Mouse (Mus musculus) erythroblast, adult 5-6 weeks (primary cell): Measurements from ENCODE around the gene Gm42420. TPM values are rescaled to one million over a fixed set of nuclear protein-coding genes. Genes with fewer than 3 reads are reported as not detected.

ENCODE experiments used
- ATAC-seq: replicated peaks from 2 replicates; pipeline ENCODE4 v1.8.0; 2016; ENCODE audit warnings: moderate number of reproducible peaks, mild to moderate bottlenecking, moderate TSS enrichment, inconsistent platforms; ENCODE audit not compliant: poor library complexity, low FRiP score, severe bottlenecking
- total RNA-seq, 2 experiments: library from RNA; stranded (forward) in 1 of 2; stranded (reverse) in 1 of 2; fragments of 150-400 nt in 1 of 2; fragments of 200-764, 138-1000 nt in 1 of 2; gene quantifications; 2 replicates each; pipeline versions ENCODE4 v1.2.3 to v1.2.4; 2015 to 2017; ENCODE audit warnings: low replicate concordance in 2 of 2

The Gm42420 gene
- total RNA-seq, 2 experiments from 2014 or later, result 5.2 TPM; not detected in 1

GRCm38 (mm10) chr6:39567528-39567927 lies 18.0 kb upstream of the Gm42420 start:
- ATAC-seq, result peak; percentile 60; the same call in 1 of the 2 replicates

GRCm38 (mm10) chr6:39570426-39570825 lies 15.1 kb upstream of the Gm42420 start:
- ATAC-seq, result no peak

- ATAC-seq, result peak; percentile 88
Measured at GRCm38 (mm10) chr6:39573791-39574554, 11.6 kb upstream of the Gm42420 start, which contains the start of gene Adck2. Adck2 (plus strand) TSS chr6:39573873.

GRCm38 (mm10) chr6:39574555-39574869 lies 11.0 kb upstream of the Gm42420 start:
- peak; percentile 20; the same call in 1 of the 2 replicates for ATAC-seq

GRCm38 (mm10) chr6:39574951-39575350 lies 10.6 kb upstream of the Gm42420 start:
- no peak for ATAC-seq

- ATAC-seq, result no peak
Measured at GRCm38 (mm10) chr6:39579552-39579951, 6.0 kb upstream of the Gm42420 start.

GRCm38 (mm10) chr6:39580558-39580957 lies 5.0 kb upstream of the Gm42420 start:
- ATAC-seq, result no peak

GRCm38 (mm10) chr6:39581087-39581784 lies 4.3 kb upstream of the Gm42420 start:
- ATAC-seq, result no peak; the same call in 1 of the 2 replicates

GRCm38 (mm10) chr6:39591481-39591880 lies 5.9 kb downstream of the Gm42420 start:
- ATAC-seq, result no peak

GRCm38 (mm10) chr6:39592401-39593214 lies 7.1 kb downstream of the Gm42420 start, which contains the start of gene Ndufb2:
Ndufb2 (plus strand) TSS chr6:39592574.
- ATAC-seq, result peak; percentile 99

GRCm38 (mm10) chr6:39600851-39601250 lies 15.3 kb downstream of the Gm42420 start:
- no peak for ATAC-seq

- ATAC-seq, result no peak
Measured at GRCm38 (mm10) chr6:39601828-39602227, 16.3 kb downstream of the Gm42420 start.

- no peak for ATAC-seq
Measured at GRCm38 (mm10) chr6:39604565-39604964, 19.0 kb downstream of the Gm42420 start.

- ATAC-seq, result no peak
Measured at GRCm38 (mm10) chr6:39606056-39606455, 20.5 kb downstream of the Gm42420 start.

- no peak for ATAC-seq
Measured at GRCm38 (mm10) chr6:39606862-39607261, 21.3 kb downstream of the Gm42420 start.

- ATAC-seq, result no peak
Measured at GRCm38 (mm10) chr6:39607365-39607764, 21.8 kb downstream of the Gm42420 start.

GRCm38 (mm10) chr6:39610207-39610606 lies 24.7 kb downstream of the Gm42420 start:
- no peak for ATAC-seq

- ATAC-seq, result no peak
Measured at GRCm38 (mm10) chr6:39611296-39611695, 25.7 kb downstream of the Gm42420 start.
